Mouse (Mus musculus) WW6 (cell line): Measurements from ENCODE around the gene H2-Oa.

Experiments
- DNase-seq: peaks from one replicate; pipeline ENCODE4 v3.0.0-alpha.2; 2013; ENCODE audit warnings: low read depth, low spot score

The H2-Oa gene

GRCm38 (mm10) chr17:34122188-34122984 lies 30.2 kb downstream of the H2-Oa start, which contains the start of gene Brd2:
Brd2 (minus strand) TSS chr17:34122634.
- DNase-seq = peak; percentile 92

- no peak for DNase-seq
These were observed 31.0 kb downstream of the H2-Oa start for GRCm38 (mm10) chr17:34123111-34123510.

- DNase-seq = no peak
These were observed 31.4 kb downstream of the H2-Oa start for GRCm38 (mm10) chr17:34123518-34123917.

DNA sequence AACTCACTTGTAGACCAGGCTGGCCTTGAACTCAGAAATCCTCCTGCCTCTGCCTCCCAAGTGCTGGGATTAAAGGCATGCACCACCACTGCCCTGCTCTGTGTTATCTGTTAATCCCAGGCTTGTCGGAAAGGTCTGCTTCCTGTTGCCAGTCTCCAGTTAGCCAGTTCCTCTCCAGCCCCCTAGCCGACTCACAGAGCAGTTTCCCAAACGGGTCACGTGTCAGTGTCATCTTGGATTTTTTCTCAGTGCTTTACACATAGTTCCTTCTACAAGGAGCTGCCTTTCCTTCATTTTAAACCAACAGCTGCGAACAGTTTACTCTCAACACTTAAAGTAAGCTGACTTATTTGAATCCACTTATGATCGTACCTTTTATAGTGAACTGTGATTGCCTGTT lies 32.5 kb downstream of the H2-Oa start:
- DNase-seq = no peak

- DNase-seq = no peak
These were observed 34.8 kb downstream of the H2-Oa start for GRCm38 (mm10) chr17:34126826-34127420.

GRCm38 (mm10) chr17:34127475-34127874 lies 35.3 kb downstream of the H2-Oa start:
- DNase-seq = no peak

DNA sequence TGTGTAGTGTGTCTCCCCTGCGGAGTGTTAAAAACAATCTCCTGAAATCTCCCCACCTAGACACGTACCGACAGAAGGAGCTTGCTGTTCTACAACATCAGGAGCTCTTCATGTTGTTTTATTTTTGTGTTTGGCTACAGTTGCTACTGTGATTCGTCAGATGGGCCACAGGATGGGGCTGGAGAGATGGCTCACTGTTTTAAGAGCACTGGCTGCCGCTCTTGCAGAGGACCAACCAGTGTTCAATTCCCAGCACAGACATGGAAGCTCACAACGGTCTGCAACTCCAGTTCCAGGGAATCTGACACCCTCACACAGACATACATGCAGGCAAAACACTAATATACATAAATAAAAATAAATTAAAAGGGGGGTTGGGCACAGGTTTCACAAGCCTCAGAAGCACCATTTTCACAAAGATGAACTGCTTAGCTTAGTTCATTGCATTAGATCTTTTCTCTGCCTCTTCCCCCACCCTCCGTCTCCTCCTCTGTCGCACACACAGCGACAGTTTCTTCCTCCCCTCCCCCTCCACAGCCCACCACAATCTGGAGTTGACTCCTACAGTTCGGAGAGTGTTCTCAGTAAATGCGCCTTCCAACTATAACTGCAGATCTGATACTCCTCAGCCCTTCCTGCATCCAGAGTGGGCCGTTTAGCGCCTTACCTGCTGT lies 36.3 kb downstream of the H2-Oa start:
- DNase-seq = no peak

DNA sequence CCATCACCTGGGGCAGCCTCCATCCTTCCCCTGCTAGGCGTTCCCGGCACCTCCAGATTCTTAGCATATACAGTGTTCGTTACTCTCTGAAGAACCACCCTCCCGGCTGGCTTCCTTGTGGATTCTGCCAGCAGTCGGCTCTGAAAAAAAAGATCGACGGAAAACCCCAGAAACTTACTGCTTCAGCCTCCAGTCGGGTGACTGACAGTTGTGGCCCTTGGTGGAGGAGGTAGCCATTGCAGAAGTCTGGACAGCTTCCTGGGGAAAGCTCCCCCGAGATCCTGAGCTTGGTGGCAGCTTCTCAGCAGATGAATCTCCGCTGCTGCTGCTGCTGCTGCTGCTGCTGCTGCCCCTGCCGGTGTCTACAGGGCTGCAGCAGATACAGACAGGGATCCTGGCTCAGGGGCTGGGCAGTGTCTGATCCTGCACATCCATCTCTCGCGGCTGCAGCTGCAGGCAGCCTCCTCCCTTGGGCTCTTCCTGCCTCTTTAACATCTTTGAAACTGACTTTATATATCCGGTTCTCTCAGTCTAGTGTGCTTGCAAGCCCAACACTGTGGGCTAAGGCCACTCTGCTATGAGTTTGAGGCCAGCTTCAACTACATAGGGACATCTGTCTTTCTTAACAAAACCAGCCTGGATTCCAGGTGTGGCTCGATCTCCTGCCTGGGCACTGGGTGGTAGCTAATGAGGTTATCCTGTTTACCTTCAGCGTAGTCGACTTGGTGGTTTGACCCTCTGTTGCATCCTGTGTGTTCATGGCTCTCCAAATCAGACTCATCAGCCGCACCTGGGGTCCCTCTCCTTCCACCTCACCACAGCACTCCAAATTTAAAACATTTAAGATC lies 37.0 kb downstream of the H2-Oa start:
- DNase-seq = no peak

DNA sequence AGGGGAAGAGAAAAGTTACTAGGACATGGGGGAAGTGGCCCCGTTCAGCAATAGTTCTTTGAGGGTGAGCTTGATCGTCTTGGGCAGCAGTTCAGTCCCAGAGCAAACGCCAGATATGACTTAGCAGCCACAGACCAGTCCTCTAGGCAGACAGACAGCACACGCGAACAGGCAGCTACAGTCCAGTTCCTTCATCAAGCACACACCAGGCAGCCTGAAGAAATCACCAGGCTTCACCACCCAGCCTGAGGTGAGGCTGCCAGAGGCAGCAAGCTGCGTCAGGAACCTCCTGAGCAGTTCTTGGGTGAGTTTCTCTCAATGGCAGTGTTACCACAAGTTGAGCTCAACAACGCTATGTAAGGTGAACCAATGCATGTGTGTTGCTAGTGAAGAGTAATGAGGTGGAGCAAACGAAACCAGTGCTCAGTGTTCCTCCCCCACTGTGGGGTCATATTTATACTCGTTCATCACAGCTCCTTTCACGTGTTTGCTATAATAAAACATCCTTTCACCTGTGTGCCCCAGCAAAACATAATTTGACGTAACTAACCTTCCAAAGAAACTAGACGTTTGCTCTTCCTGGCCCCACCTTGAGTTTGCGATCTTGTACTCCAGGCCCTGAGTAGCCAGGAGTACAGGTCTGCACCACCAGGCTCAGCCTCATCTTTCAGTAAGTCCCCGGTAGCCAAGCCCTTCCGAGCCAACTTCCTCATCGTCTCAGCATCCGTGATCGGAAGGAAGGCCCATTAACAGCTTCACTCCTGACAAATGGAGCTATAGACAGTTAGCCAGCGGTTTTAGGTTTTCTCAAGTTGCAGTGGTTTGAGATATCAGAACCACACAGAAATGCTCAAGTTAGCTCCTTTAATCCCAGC lies 38.2 kb downstream of the H2-Oa start:
- DNase-seq = no peak

DNA sequence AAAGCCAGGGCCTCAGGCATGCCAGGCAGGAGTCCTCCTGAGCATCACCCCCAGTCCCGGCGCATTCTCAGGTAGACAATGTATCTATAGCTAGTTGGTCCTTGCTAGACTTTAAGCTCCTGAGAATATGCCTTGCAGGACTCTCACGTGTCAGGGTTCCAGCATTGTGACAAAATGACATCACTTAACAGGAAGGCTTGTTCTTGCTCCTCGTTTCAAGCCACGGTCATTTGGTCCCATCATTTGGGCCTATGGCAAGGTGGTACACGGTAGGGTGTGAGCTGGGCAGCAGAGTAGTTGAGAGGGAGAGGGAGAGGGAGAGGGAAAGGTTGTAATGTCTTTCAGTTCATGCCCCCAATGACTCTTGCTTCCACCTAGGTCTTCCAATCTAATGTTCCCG lies 39.8 kb downstream of the H2-Oa start:
- no peak for DNase-seq

GRCm38 (mm10) chr17:34133289-34133688 lies 41.1 kb downstream of the H2-Oa start:
- DNase-seq = no peak

- DNase-seq = no peak
These were observed 42.3 kb downstream of the H2-Oa start for GRCm38 (mm10) chr17:34134451-34134850.

- DNase-seq = peak; percentile 92
These were observed 43.4 kb downstream of the H2-Oa start for GRCm38 (mm10) chr17:34135297-34136224.

DNA sequence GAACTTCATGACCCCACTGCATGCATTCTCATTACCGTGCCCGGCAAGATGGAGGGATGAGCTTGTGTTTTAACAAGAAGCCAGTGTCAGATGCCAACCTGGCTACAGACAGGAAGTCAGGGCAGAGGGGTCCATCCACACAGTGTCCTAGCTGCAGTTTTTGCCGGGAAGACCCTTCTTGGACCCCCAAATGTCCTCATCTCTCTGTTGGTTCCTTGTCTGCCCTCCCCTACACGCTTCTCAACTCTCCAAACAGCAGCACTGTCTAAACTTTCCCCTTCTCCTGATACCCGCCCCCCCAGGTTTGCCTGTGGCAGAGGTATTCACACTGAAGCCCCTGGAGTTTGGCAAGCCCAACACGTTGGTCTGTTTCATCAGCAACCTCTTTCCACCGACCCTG lies 45.5 kb downstream of the H2-Oa start:
- DNase-seq = no peak

- no peak for DNase-seq
These were observed 46.5 kb downstream of the H2-Oa start for GRCm38 (mm10) chr17:34138655-34139054.

DNA sequence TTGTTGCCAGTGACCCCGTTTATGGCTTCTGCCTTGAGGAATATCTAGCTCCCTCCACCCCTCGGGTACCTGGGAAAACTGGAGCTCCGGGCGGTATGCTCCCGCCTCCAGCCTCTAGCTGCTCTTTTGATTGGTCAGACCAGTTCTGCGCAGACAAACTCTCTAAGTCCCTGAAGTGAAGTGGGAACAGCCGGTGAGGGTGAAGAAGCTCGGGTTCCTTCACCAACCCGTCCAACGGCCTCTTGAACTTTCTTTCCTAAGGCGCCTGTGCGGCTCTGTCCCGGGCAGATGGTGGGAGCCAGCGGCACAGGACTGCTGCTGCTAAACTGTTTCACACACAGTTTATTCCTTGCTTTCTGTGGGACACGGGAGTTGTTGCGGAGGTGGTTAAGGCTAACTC lies 47.3 kb downstream of the H2-Oa start:
- no peak for DNase-seq

DNA sequence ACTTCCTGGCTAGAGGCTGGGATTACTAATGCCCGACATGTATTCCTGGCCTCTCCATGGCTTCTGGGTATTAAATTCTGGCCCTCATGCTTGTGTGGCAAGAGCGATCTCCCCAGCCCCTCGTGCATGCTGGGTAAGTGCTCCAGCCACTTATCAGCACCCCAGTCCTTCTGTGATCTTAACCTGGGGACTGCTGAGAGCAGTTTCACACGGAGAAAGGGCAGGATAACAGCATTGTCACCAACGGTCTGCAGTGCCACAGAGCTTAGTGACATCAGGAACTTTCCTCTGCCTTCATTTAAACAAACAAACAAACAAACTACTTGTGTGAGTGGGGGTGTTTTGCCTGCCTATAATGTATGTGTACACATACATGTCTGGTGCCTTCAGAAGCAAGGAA lies 48.1 kb downstream of the H2-Oa start:
- no peak for DNase-seq

DNA sequence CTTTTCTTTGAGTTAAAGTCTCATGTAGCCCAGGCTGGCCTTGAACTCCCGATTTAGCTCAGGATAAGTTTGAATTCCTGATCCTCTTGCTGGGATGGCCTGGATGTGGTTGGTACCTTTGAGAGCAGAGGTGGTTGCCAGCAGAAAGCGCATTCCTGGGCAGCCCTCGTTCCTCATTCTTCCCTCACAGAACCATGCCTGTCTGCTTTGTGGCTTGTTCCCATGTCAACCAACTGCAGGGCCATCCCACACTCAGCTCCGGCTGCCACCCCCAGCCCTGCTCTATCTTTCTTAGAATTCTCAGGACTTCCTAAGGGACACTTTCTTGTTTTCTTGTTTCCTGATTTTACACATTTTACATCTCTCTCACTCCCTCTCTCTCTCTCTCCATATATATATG lies 49.3 kb downstream of the H2-Oa start:
- DNase-seq = no peak

DNA sequence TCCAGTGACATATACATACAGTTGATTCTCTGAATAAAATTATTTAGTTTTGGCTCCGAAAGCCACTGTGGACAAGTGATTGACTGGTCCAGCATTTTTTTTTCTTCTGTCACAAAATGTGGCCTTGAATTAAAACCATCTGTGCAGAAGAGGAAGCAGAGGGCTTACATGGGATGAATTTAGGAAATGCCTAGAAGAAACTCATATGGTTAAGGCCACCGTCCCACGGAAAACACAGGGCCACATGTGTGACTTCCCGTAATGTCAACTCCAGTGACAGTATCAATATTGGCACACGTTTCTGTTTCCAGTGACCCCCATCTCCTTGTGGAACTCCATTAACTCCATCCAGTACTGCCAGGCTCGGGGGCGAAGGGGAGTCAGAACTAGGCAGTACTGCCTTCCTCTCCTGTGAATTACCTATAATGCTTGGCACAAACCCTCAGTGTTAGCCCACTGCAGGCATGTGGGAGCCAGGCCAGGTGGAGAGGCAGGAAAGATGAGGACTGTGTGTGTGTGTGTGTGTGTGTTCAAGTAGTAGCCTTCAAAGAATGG lies 50.4 kb downstream of the H2-Oa start:
- DNase-seq = no peak
